Mouse (Mus musculus): ENCODE data around the gene Serpinh1. TPM values are rescaled to one million over a fixed set of nuclear protein-coding genes. Genes with fewer than 3 reads are reported as not detected.

Serpinh1 gene
- total and polyA plus RNA-seq, 2 experiments from 2014 or later = 161 to 214 TPM

DNA sequence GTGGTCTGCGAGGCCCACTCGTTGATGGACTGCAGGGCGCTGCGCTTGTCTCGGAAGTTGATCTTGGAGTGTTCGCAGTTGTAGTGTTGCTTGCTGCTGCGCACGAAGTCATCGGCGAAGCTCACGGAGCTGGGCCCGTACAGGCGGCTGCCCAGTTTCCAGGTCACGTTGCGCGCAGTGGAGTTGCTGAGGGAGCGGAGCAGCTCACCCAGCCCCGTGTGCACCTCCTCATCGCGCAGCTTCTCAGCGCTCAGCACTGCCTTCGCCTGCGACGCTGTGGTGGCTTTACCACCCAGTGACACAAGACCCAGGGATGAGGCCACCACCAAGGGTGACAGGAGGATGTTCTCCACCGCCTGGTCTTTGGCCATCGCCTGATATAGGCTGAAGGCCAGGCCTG, 4.2 kb downstream of the Serpinh1 start:
- H3K4me3 ChIP-seq (ENCODE audit: low read length) = no peak overlapping the region
- DNase-seq (ENCODE audit: low spot score) = no peak
- H3K4me2 ChIP-seq (ENCODE audit: low read depth, low read length) = no peak overlapping the region
- H3K4me1 ChIP-seq (ENCODE audit: insufficient read depth, low read length) = peaks cover 21% of the 10 kb centered on the region
- TF ChIP-seq CTCF (IDR thresholded peaks at IDR 0.05; ENCODE audit: low read depth) = no peak
- ATAC-seq = no peak
- no peak overlapping the region for H3K9ac ChIP-seq (replicated peaks; ENCODE audit: low read length)
- H3K27me3 ChIP-seq (ENCODE audit: insufficient read depth, low read length) = no peaks in the 10 kb centered on the region
- no peaks in the 10 kb centered on the region for H3K9me3 ChIP-seq (ENCODE audit: low read length)
- H3K27ac ChIP-seq = no peak overlapping the region
- H3K36me3 ChIP-seq (ENCODE audit: insufficient read depth, low read length) = no peaks in the 10 kb centered on the region
- WGBS = 95% methylated on average over 26 of the region's 26 CpGs

DNA sequence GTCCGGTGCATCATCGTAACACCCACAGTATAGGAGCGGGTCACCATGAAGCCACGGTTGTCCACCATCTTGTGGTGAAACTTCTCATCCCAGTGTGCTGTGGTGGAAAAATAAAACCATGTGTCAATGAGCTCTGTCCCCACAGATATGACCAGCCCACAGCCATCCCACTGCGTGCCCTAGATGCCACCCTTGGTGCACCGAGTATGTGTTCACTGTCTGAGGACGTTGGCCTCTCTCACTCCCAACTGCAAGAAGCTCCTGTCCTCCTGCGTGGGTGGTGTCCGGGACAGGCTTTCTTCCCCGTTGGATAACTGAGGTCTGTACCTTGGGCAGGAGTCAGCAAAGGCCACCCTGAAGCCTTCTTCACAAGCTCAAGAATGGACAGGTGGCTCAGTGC, 5.8 kb downstream of the Serpinh1 start:
- H3K9ac ChIP-seq (replicated peaks; ENCODE audit: low read length) = no peak overlapping the region
- H3K27ac ChIP-seq = no peak overlapping the region
- TF ChIP-seq CTCF (IDR thresholded peaks at IDR 0.05; ENCODE audit: low read depth) = no peak
- no peaks in the 10 kb centered on the region for H3K36me3 ChIP-seq (ENCODE audit: insufficient read depth, low read length)
- DNase-seq (ENCODE audit: low spot score) (no peak), ATAC-seq (no peak)
- WGBS = 94% methylated on average over 10 of the region's 10 CpGs
- no peaks in the 10 kb centered on the region for H3K27me3 ChIP-seq (ENCODE audit: insufficient read depth, low read length)
- no peak overlapping the region for H3K4me3 ChIP-seq (ENCODE audit: low read length)
- H3K9me3 ChIP-seq (ENCODE audit: low read length) = no peaks in the 10 kb centered on the region
- no peak overlapping the region for H3K4me2 ChIP-seq (ENCODE audit: low read depth, low read length)
- peaks cover 18% of the 10 kb centered on the region for H3K4me1 ChIP-seq (ENCODE audit: insufficient read depth, low read length)

DNA sequence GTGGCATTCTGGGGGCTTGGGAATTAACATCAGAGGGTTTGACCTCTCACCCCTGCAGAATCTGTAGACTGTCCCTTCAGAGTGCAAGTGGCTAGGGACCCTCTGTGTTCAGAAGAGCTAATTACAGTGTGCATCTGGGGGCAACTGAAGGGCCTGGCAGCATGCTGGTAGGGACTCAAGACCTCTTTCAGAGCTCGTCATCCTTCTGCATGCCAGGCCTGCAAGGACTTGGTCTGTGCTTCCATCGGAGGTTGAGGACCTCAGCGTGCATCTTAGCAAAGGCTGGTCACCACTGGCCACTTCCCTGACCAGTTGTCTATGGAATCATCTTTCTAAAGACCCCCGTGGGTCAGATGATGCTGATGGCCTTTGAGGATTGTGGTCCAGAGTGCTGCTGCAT, 9.5 kb downstream of the Serpinh1 start:
- TF ChIP-seq CTCF (IDR thresholded peaks at IDR 0.05; ENCODE audit: low read depth) = no peak
- Histone ChIP-seq H3K9me3 (ENCODE audit: low read length) (no peaks in the 10 kb centered on the region), H3K4me3 (ENCODE audit: low read length) (no peak overlapping the region), H3K4me1 (ENCODE audit: insufficient read depth, low read length) (no peaks in the 10 kb centered on the region), H3K27me3 (ENCODE audit: insufficient read depth, low read length) (no peaks in the 10 kb centered on the region), H3K36me3 (ENCODE audit: insufficient read depth, low read length) (no peaks in the 10 kb centered on the region), H3K27ac (no peak overlapping the region), H3K9ac (replicated peaks; ENCODE audit: low read length) (no peak overlapping the region), H3K4me2 (ENCODE audit: low read depth, low read length) (no peak overlapping the region)
- WGBS = 85% methylated on average over 4 of the region's 4 CpGs
- ATAC-seq = no peak
- no peak for DNase-seq (ENCODE audit: low spot score)

DNA sequence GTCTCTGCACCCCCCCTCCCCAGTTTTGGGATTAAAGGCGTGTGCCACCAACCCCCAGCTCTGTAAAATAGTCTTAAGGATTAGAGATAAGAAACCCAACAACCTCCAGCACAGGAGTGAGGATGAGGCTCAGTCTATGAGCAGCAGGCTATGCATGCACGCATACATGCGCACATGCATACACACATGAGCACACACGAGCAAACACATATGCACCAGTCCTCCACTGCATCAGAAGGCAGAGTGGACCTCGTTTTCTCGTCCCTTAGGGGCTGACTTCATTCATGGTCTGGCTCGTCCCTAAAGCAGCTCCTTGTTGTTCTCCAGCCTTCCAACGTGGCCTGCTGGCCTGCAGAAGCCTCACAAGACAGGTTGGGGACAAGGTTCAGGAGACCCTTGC, 12.3 kb downstream of the Serpinh1 start:
- WGBS = 82% methylated on average over 8 of the region's 8 CpGs
- Histone ChIP-seq H3K36me3 (ENCODE audit: insufficient read depth, low read length) (peaks cover 17% of the 10 kb centered on the region), H3K4me1 (ENCODE audit: insufficient read depth, low read length) (no peaks in the 10 kb centered on the region), H3K9ac (replicated peaks; ENCODE audit: low read length) (no peak overlapping the region), H3K9me3 (ENCODE audit: low read length) (no peaks in the 10 kb centered on the region), H3K4me2 (ENCODE audit: low read depth, low read length) (no peak overlapping the region), H3K27me3 (ENCODE audit: insufficient read depth, low read length) (no peaks in the 10 kb centered on the region), H3K4me3 (ENCODE audit: low read length) (no peak overlapping the region), H3K27ac (no peak overlapping the region)
- no peak for TF ChIP-seq CTCF (IDR thresholded peaks at IDR 0.05; ENCODE audit: low read depth)
- ATAC-seq (no peak), DNase-seq (ENCODE audit: low spot score) (no peak)

DNA sequence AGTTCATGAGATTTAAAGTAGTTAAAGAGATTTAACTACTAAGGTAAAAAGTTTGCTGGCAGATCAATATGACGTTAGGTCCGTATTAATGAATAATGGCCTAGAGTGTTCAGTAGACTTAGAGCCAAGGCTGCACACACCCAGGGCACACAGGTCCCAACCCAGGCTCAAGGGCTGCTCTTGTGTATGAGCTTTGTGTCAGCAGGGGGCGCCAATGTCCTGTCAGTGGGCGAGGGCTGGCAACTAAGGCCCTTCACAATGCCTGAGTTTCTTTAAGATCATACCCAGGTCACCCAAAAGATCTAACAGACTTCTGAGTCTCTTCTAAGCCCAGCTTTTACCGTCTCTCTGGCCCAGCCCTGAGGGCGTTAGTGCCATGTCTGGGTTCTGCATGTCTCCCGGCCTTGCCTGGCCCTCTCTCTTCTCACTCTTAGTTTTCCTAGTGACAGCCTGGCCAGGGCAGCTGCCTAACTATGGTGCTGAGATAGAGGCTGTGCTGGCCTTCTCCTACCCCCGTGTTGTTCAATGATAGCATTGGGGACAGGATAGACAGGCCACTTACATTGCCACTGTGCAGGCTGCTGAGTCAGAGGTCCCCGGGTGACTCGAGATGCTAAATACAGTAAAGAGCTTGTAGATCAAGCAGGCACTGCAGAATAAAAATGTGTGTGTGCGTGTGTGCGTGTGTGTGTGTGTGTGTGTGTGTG, 20.1 kb downstream of the Serpinh1 start:
- 46% methylated on average over 12 of the region's 12 CpGs for WGBS
- no peaks in the 10 kb centered on the region for H3K9me3 ChIP-seq (ENCODE audit: low read length)
- no peak overlapping the region for H3K9ac ChIP-seq (replicated peaks; ENCODE audit: low read length)
- no peaks in the 10 kb centered on the region for H3K27me3 ChIP-seq (ENCODE audit: insufficient read depth, low read length)
- no peak overlapping the region for H3K4me3 ChIP-seq (ENCODE audit: low read length)
- ATAC-seq (0 out of 2 replicates have a peak, but pooled peaks have one; percentile 50), DNase-seq (ENCODE audit: low spot score) (peak; percentile 74)
- no peaks in the 10 kb centered on the region for H3K4me1 ChIP-seq (ENCODE audit: insufficient read depth, low read length)
- H3K4me2 ChIP-seq (ENCODE audit: low read depth, low read length) = no peak overlapping the region
- H3K27ac ChIP-seq = no peak overlapping the region
- peak; percentile 85 for TF ChIP-seq CTCF (IDR thresholded peaks at IDR 0.05; ENCODE audit: low read depth)
- peaks cover 21% of the 10 kb centered on the region for H3K36me3 ChIP-seq (ENCODE audit: insufficient read depth, low read length)

DNA sequence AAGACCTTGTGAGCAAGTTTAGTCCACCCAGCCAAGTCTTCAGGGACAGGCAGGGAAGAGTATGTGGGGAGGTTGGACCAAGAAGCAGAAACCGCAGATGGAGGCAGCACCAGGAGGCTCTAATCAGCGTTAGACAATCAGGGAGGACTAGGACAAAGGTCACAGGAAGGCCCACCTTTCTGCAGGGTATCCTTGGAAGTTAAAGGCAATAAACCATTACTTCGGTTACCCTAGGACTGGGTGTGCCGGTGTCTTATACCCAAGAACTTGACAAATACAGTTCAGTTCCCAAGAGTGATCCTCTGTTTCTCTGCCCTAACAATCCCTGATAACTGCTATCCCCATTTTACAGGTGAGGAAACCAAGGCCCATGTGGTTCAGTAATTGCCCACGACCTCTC, 23.0 kb downstream of the Serpinh1 start:
- ATAC-seq = no peak
- WGBS = 91% methylated on average over 5 of the region's 5 CpGs

DNA sequence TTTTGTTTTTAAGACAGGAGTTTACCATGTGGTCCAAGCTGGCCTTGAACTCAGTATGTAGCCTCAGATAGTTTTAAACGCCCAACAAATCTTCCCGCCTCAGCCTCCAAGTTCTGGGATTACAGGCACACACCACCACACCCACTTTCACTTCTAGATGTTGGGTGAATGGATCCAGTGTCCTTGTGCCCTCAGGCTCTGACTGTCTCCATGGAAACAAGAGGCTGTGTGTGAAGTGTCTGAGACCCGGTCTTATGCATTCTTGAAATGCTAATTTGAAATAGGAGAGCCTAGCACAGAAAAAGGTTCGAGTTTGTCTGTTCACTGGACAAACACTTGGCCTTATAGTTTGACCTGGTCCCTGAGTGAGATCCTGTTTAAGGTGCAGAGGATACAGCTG, 24.2 kb downstream of the Serpinh1 start:
- Histone ChIP-seq H3K4me2 (ENCODE audit: low read depth, low read length) (no peak overlapping the region), H3K27ac (no peak overlapping the region), H3K4me1 (ENCODE audit: insufficient read depth, low read length) (0 out of 2 replicates have a peak, but pooled peaks cover 5% of the 10 kb centered on the region), H3K4me3 (ENCODE audit: low read length) (no peak overlapping the region), H3K9me3 (ENCODE audit: low read length) (no peaks in the 10 kb centered on the region), H3K36me3 (ENCODE audit: insufficient read depth, low read length) (0 out of 2 replicates have a peak, but pooled peaks cover 4% of the 10 kb centered on the region), H3K9ac (replicated peaks; ENCODE audit: low read length) (no peak overlapping the region), H3K27me3 (ENCODE audit: insufficient read depth, low read length) (no peaks in the 10 kb centered on the region)
- WGBS = 38% methylated on average over 4 of the region's 4 CpGs
- no peak for ATAC-seq
- no peak for DNase-seq (ENCODE audit: low spot score)
- no peak for TF ChIP-seq CTCF (IDR thresholded peaks at IDR 0.05; ENCODE audit: low read depth)

More for the DNA sequence above, 23.0 kb downstream of the Serpinh1 start:
- Histone ChIP-seq H3K36me3 (ENCODE audit: insufficient read depth, low read length) (0 out of 2 replicates have a peak, but pooled peaks cover 4% of the 10 kb centered on the region), H3K4me3 (ENCODE audit: low read length) (no peak overlapping the region), H3K4me1 (ENCODE audit: insufficient read depth, low read length) (no peaks in the 10 kb centered on the region), H3K9me3 (ENCODE audit: low read length) (no peaks in the 10 kb centered on the region), H3K27ac (no peak overlapping the region), H3K4me2 (ENCODE audit: low read depth, low read length) (no peak overlapping the region), H3K9ac (replicated peaks; ENCODE audit: low read length) (no peak overlapping the region), H3K27me3 (ENCODE audit: insufficient read depth, low read length) (no peaks in the 10 kb centered on the region)
- DNase-seq (ENCODE audit: low spot score) = no peak
- TF ChIP-seq CTCF (IDR thresholded peaks at IDR 0.05; ENCODE audit: low read depth) = no peak
